Mouse (Mus musculus) intestine, postnatal 0 days (tissue): Measurements from ENCODE around the gene Celsr1. TPM values are rescaled to one million over a fixed set of nuclear protein-coding genes. Genes with fewer than 3 reads are reported as not detected.

Experiments
- ATAC-seq: fragments of 200-750 bp; cut with Nextera tagmentation; 2 replicates; pipeline ENCODE4 v1.8.0; 2017; ENCODE audit warnings: mild to moderate bottlenecking, moderate TSS enrichment, moderate library complexity
- H3K27ac ChIP-seq: fragments of 300-500 bp; sonication (generic); 2 replicates; pipeline ENCODE4 v1.5.1; 2014; ENCODE audit warnings: mild to moderate bottlenecking, low read depth, low read length, moderate library complexity
- H3K27me3 ChIP-seq: fragments of 300-500 bp; sonication (generic); replicated peaks from 2 replicates; pipeline ENCODE4 v1.6.1; 2014; ENCODE audit warnings: low read length, mixed read lengths; ENCODE audit not compliant: control insufficient read depth, insufficient read depth
- H3K36me3 ChIP-seq: fragments of 300-500 bp; sonication (generic); 2 replicates; pipeline ENCODE4 v1.6.1; 2014; ENCODE audit warnings: mild to moderate bottlenecking, moderate library complexity; ENCODE audit not compliant: control insufficient read depth, insufficient read depth
- H3K4me1 ChIP-seq: fragments of 300-500 bp; sonication (generic); replicated peaks from 2 replicates; pipeline ENCODE4 v1.6.1; 2014; ENCODE audit warnings: antibody characterized with exemption, low read length, mixed read lengths; ENCODE audit not compliant: control insufficient read depth, insufficient read depth
- H3K4me2 ChIP-seq: fragments of 300-500 bp; sonication (generic); replicated peaks from 2 replicates; pipeline ENCODE4 v1.6.1; 2014; ENCODE audit warnings: low read depth, mild to moderate bottlenecking, moderate library complexity
- H3K4me3 ChIP-seq: fragments of 300-500 bp; sonication (generic); 2 replicates; pipeline ENCODE4 v1.5.1; 2014; ENCODE audit warnings: low read depth, low read length
- H3K9ac ChIP-seq: fragments of 300-500 bp; sonication (generic); 2 replicates; pipeline ENCODE4 v1.6.1; 2014; ENCODE audit warnings: mild to moderate bottlenecking, low read depth, low read length
- H3K9me3 ChIP-seq: fragments of 300-500 bp; sonication (generic); 2 replicates; pipeline ENCODE4 v1.6.1; 2016; ENCODE audit warnings: mixed run types; ENCODE audit not compliant: control insufficient read depth
- CTCF ChIP-seq: sonication (generic); IDR thresholded peaks from 2 replicates; pipeline ENCODE4 v1.5.1; 2016; ENCODE audit warnings: low read depth, mild to moderate bottlenecking, control low read depth, antibody characterized with exemption, moderate library complexity
- WGBS: fragments of 180-500 bp; shearing (Covaris S2); extraction: QIAGEN DNeasy Blood & Tissue Kit; methylation state at CpG from one replicate; pipeline ENCODE4 v1.1.7; 2014; 5-methylcytosine and 5-hydroxymethylcytosine counted together
- polyA plus RNA-seq: library from polyadenylated mRNA; unstranded; fragments of >200 nt; fragmentation: Nextera tagmentation; extraction: Ambion mirVana; gene quantifications from 2 replicates; pipeline ENCODE4 v1.2.1, GENCODE M21; 2015

Celsr1 gene
- polyA plus RNA-seq: 0.33 and 0.39 TPM in 2 replicates

GRCm38 (mm10) chr15:86033191-86033841 lies at the start of gene Celsr1:
Gene Celsr1, minus strand, starts transcription at chr15:86033777.
- no peak for TF ChIP-seq CTCF
- no peaks in the 10 kb centered on the region for H3K9me3 ChIP-seq
- ATAC-seq: no peak
- peaks cover 4% of the 10 kb centered on the region; the same call in 1 of the 2 replicates for H3K4me1 ChIP-seq
- under 1% methylated on average over 67 of the region's 80 CpGs for WGBS
- H3K36me3 ChIP-seq: no peaks in the 10 kb centered on the region
- peak within 1 kb of the TSS; percentile 86 for H3K4me2 ChIP-seq
- H3K9ac ChIP-seq: 0 out of 2 replicates have a peak within 1 kb of the TSS, but pooled peaks have one; percentile 17
- peaks cover 33% of the 10 kb centered on the region for H3K27me3 ChIP-seq
- H3K27ac ChIP-seq: no peak within 1 kb of the TSS
- H3K4me3 ChIP-seq: peak within 1 kb of the TSS; percentile 54

- Histone ChIP-seq H3K27ac (no peak overlapping the region), H3K9ac (no peak overlapping the region), H3K27me3 (no peaks in the 10 kb centered on the region), H3K36me3 (no peaks in the 10 kb centered on the region; the same call in 1 of the 2 replicates), H3K9me3 (no peaks in the 10 kb centered on the region), H3K4me1 (peaks cover 34% of the 10 kb centered on the region), H3K4me2 (no peak overlapping the region), H3K4me3 (no peak overlapping the region)
- ATAC-seq: no peak
- WGBS: 48% methylated on average over 6 of the region's 6 CpGs
- no peak for TF ChIP-seq CTCF
Measured at GRCm38 (mm10) chr15:86083261-86083741, 49.7 kb upstream of the Celsr1 start.

GRCm38 (mm10) chr15:86082551-86082961 lies 49.0 kb upstream of the Celsr1 start:
- H3K4me2 ChIP-seq: no peak overlapping the region
- H3K36me3 ChIP-seq: no peaks in the 10 kb centered on the region; the same call in 1 of the 2 replicates
- no peak overlapping the region for H3K4me3 ChIP-seq
- H3K27me3 ChIP-seq: no peaks in the 10 kb centered on the region
- WGBS: 89% methylated on average over 11 of the region's 11 CpGs
- no peak overlapping the region for H3K9ac ChIP-seq
- H3K27ac ChIP-seq: no peak overlapping the region
- ATAC-seq: no peak
- H3K9me3 ChIP-seq: no peaks in the 10 kb centered on the region
- TF ChIP-seq CTCF: no peak
- peaks cover 30% of the 10 kb centered on the region for H3K4me1 ChIP-seq

- Histone ChIP-seq H3K27ac (no peak overlapping the region), H3K9ac (no peak overlapping the region), H3K4me3 (no peak overlapping the region), H3K36me3 (no peaks in the 10 kb centered on the region; the same call in 1 of the 2 replicates), H3K9me3 (no peaks in the 10 kb centered on the region), H3K4me2 (no peak overlapping the region), H3K4me1 (peaks cover 27% of the 10 kb centered on the region), H3K27me3 (no peaks in the 10 kb centered on the region)
- WGBS: 71% methylated on average over 12 of the region's 12 CpGs
- no peak for ATAC-seq
- no peak for TF ChIP-seq CTCF
Measured at GRCm38 (mm10) chr15:86081654-86082053, 48.1 kb upstream of the Celsr1 start.

- H3K4me1 ChIP-seq: peaks cover 20% of the 10 kb centered on the region
- H3K4me2 ChIP-seq: no peak overlapping the region
- TF ChIP-seq CTCF: no peak
- no peaks in the 10 kb centered on the region; the same call in 1 of the 2 replicates for H3K36me3 ChIP-seq
- H3K27ac ChIP-seq: no peak overlapping the region
- no peaks in the 10 kb centered on the region for H3K9me3 ChIP-seq
- H3K27me3 ChIP-seq: no peaks in the 10 kb centered on the region
- no peak overlapping the region for H3K4me3 ChIP-seq
- WGBS: 83% methylated on average over 1 of the region's 1 CpGs
- ATAC-seq: no peak
- H3K9ac ChIP-seq: no peak overlapping the region
Measured at GRCm38 (mm10) chr15:86080408-86080807, 46.8 kb upstream of the Celsr1 start.

GRCm38 (mm10) chr15:86079876-86080275 lies 46.3 kb upstream of the Celsr1 start:
- Histone ChIP-seq H3K4me3 (no peak overlapping the region), H3K9ac (no peak overlapping the region), H3K4me2 (no peak overlapping the region), H3K9me3 (no peaks in the 10 kb centered on the region), H3K36me3 (no peaks in the 10 kb centered on the region; the same call in 1 of the 2 replicates), H3K27me3 (no peaks in the 10 kb centered on the region), H3K27ac (no peak overlapping the region), H3K4me1 (peaks cover 16% of the 10 kb centered on the region)
- no peak for ATAC-seq
- WGBS: 70% methylated on average over 4 of the region's 4 CpGs
- no peak for TF ChIP-seq CTCF
